Mouse (Mus musculus): ENCODE measurements around the gene Ankrd44.

Ankrd44 gene

GRCm38 (mm10) chr1:54691824-54692223, 234.4 kb downstream of the Ankrd44 start:
- no peak for DNase-seq

GRCm38 (mm10) chr1:54690291-54690965, 235.8 kb downstream of the Ankrd44 start:
- no peak for DNase-seq

GRCm38 (mm10) chr1:54688441-54688840, 237.7 kb downstream of the Ankrd44 start:
- no peak for DNase-seq

- DNase-seq = no peak
Measured at GRCm38 (mm10) chr1:54684316-54684715, 241.9 kb downstream of the Ankrd44 start.

GRCm38 (mm10) chr1:54679556-54679955, 246.6 kb downstream of the Ankrd44 start:
- no peak for DNase-seq

GRCm38 (mm10) chr1:54678037-54678436, 248.2 kb downstream of the Ankrd44 start:
- no peak for DNase-seq

- DNase-seq = no peak
Measured at GRCm38 (mm10) chr1:54675478-54675877, 250.7 kb downstream of the Ankrd44 start.

GRCm38 (mm10) chr1:54667991-54668390, 258.2 kb downstream of the Ankrd44 start:
- DNase-seq = no peak

- DNase-seq = peak; percentile 35
Measured at GRCm38 (mm10) chr1:54665582-54666405, 260.4 kb downstream of the Ankrd44 start.

GRCm38 (mm10) chr1:54665095-54665494, 261.1 kb downstream of the Ankrd44 start:
- no peak for DNase-seq

- DNase-seq = no peak
Measured at GRCm38 (mm10) chr1:54660674-54661073, 265.5 kb downstream of the Ankrd44 start.

GRCm38 (mm10) chr1:54658558-54658957, 267.6 kb downstream of the Ankrd44 start:
- no peak for DNase-seq

- DNase-seq = no peak
Measured at GRCm38 (mm10) chr1:54648237-54648636, 277.9 kb downstream of the Ankrd44 start.

GRCm38 (mm10) chr1:54647335-54647745, 278.8 kb downstream of the Ankrd44 start:
- DNase-seq = no peak

GRCm38 (mm10) chr1:54640184-54640795, 285.9 kb downstream of the Ankrd44 start:
- no peak for DNase-seq

- DNase-seq = no peak
Measured at GRCm38 (mm10) chr1:54639506-54640078, 286.6 kb downstream of the Ankrd44 start.

GRCm38 (mm10) chr1:54639076-54639475, 287.1 kb downstream of the Ankrd44 start:
- no peak for DNase-seq

- no peak for DNase-seq
Measured at GRCm38 (mm10) chr1:54637340-54637739, 288.8 kb downstream of the Ankrd44 start.

- DNase-seq = no peak
Measured at GRCm38 (mm10) chr1:54629106-54629505, 297.1 kb downstream of the Ankrd44 start.

- DNase-seq = no peak
Measured at GRCm38 (mm10) chr1:54614963-54615362, 311.2 kb downstream of the Ankrd44 start.

GRCm38 (mm10) chr1:54612344-54612743, 313.8 kb downstream of the Ankrd44 start:
- DNase-seq = no peak

GRCm38 (mm10) chr1:54611891-54612290, 314.3 kb downstream of the Ankrd44 start:
- no peak for DNase-seq

- no peak for DNase-seq
Measured at GRCm38 (mm10) chr1:54606936-54607335, 319.3 kb downstream of the Ankrd44 start.
